In genomic region chr1:56972251-56972949, GRCm38 (mm10) we compare ENCODE assay signal across 8 mouse cellular contexts. TPM values are rescaled to one million over a fixed set of nuclear protein-coding genes. Genes with fewer than 3 reads are reported as not detected.
DNase-seq lines count a peak whose midpoint lies in the region; ATAC-seq and TF ChIP-seq lines count a peak whose summit lies in the region.

No protein-coding gene starts in this region.

- peaks cover 9% of the 10 kb centered on the region for H3K4me1 ChIP-seq in thymus, adult 2 months (replicated peaks; ENCODE audit: control insufficient read depth, insufficient read depth, low read length)
- 0 out of 2 replicates have a peak, but pooled peaks cover 13% of the 10 kb centered on the region for H3K4me1 ChIP-seq in intestine, embryonic 16.5 days (ENCODE audit: control insufficient read depth, insufficient read depth, low read length)
- no peaks in the 10 kb centered on the region for H3K4me1 ChIP-seq in liver, embryonic 14.5 days (replicated peaks; ENCODE audit: control insufficient read depth in 2 of 2, insufficient read depth in 2 of 2, low read length in 1 of 2)
- H3K4me1 ChIP-seq in neural tube, embryonic 12.5 days = peaks cover 39% of the 10 kb centered on the region

- H3K36me3 ChIP-seq in thymus, adult 2 months (ENCODE audit: control insufficient read depth, insufficient read depth, low read length) = no peaks in the 10 kb centered on the region
- no peaks in the 10 kb centered on the region for H3K36me3 ChIP-seq in intestine, embryonic 16.5 days (ENCODE audit: control insufficient read depth, insufficient read depth, low read length)
- H3K36me3 ChIP-seq in liver, embryonic 14.5 days (replicated peaks; ENCODE audit: control insufficient read depth, insufficient read depth, low read depth) = no peaks in the 10 kb centered on the region
- no peaks in the 10 kb centered on the region for H3K36me3 ChIP-seq in neural tube, embryonic 12.5 days

- H3K4me2 ChIP-seq in intestine, embryonic 16.5 days (ENCODE audit: low read depth, low read length) = peak overlapping the region; percentile 93
- H3K4me2 ChIP-seq in liver, embryonic 14.5 days (ENCODE audit: low read depth) = peak overlapping the region; percentile 71
- H3K4me2 ChIP-seq in neural tube, embryonic 12.5 days (replicated peaks) = peak overlapping the region; percentile 95

- no peaks in the 10 kb centered on the region for H3K9me3 ChIP-seq in intestine, embryonic 16.5 days (ENCODE audit: control insufficient read depth, low read length)
- no peaks in the 10 kb centered on the region for H3K9me3 ChIP-seq in liver, embryonic 14.5 days (ENCODE audit: control insufficient read depth, low read length)
- no peaks in the 10 kb centered on the region for H3K9me3 ChIP-seq in neural tube, embryonic 12.5 days

- ATAC-seq in intestine, embryonic 16.5 days = peak; percentile 69
- ATAC-seq in liver, embryonic 14.5 days (ENCODE audit: insufficient read depth) = peak; percentile 53
- peak; percentile 66 for ATAC-seq in neural tube, embryonic 12.5 days (ENCODE audit: low FRiP score, low read depth)
- no peak for ATAC-seq in inflammation-experienced regulatory T-cells, adult 6 months

- TF ChIP-seq POLR2A in thymus, adult 2 months (IDR thresholded peaks at IDR 0.05; ENCODE audit: control insufficient read depth, extremely low read depth, insufficient read depth, low read length, poor library complexity) = no peak

- H3K9ac ChIP-seq in intestine, embryonic 16.5 days (ENCODE audit: low read depth, low read length) = peak overlapping the region; percentile 85
- no peak overlapping the region for H3K9ac ChIP-seq in liver, embryonic 14.5 days (replicated peaks)
- H3K9ac ChIP-seq in neural tube, embryonic 12.5 days = peak overlapping the region; percentile 78

- H3K27me3 ChIP-seq in thymus, adult 2 months (ENCODE audit: control insufficient read depth, insufficient read depth, low read length) = peaks cover 15% of the 10 kb centered on the region
- H3K27me3 ChIP-seq in intestine, embryonic 16.5 days (replicated peaks; ENCODE audit: control insufficient read depth, insufficient read depth, low read length) = peaks cover 22% of the 10 kb centered on the region
- H3K27me3 ChIP-seq in liver, embryonic 14.5 days (ENCODE audit: control insufficient read depth, insufficient read depth, low read length) = peaks cover 94% of the 10 kb centered on the region
- peaks cover 57% of the 10 kb centered on the region for H3K27me3 ChIP-seq in neural tube, embryonic 12.5 days (replicated peaks)

- WGBS in thymus, adult 2 months = under 1% methylated on average over 83 of the region's 83 CpGs
- under 1% methylated on average over 76 of the region's 83 CpGs for WGBS in intestine, embryonic 16.5 days
- 0% methylated on average over 80 of the region's 83 CpGs for WGBS in liver, embryonic 14.5 days (ENCODE audit: insufficient replicate concordance)
- WGBS in neural tube, embryonic 12.5 days = under 1% methylated on average over 82 of the region's 83 CpGs

- no peak for TF ChIP-seq CTCF in thymus, adult 2 months (IDR thresholded peaks at IDR 0.05; ENCODE audit: borderline replicate concordance, control insufficient read depth, extremely low read depth, insufficient read depth, low read length, poor library complexity)
- no peak for TF ChIP-seq CTCF in liver, embryonic 14.5 days (IDR thresholded peaks at IDR 0.05; ENCODE audit: low read depth)

- DNase-seq in thymus, adult 2 months = peak; percentile 14
- no peak for DNase-seq in thymus, adult 18-20 months
- DNase-seq in cerebellum, postnatal 10 days = peak; percentile 74 to 76
- DNase-seq in gastrocnemius, postnatal 4 days (ENCODE audit: low spot score in 2 of 2) = peak; percentile 43 to 57
- no peak for DNase-seq in liver, embryonic 14.5 days (ENCODE audit: low read depth in 3 of 3, low spot score in 3 of 3)

- no peak overlapping the region for H3K27ac ChIP-seq in thymus, adult 2 months (ENCODE audit: control insufficient read depth, insufficient read depth, low read length)
- H3K27ac ChIP-seq in intestine, embryonic 16.5 days (ENCODE audit: low read length) = peak overlapping the region; percentile 90
- no peak overlapping the region for H3K27ac ChIP-seq in liver, embryonic 14.5 days
- H3K27ac ChIP-seq in neural tube, embryonic 12.5 days = peak overlapping the region; percentile 37; the same call in 1 of the 2 replicates

- TF ChIP-seq EP300 in liver, embryonic 14.5 days (IDR thresholded peaks at IDR 0.05; ENCODE audit: low read depth) = no peak

- H3K4me3 ChIP-seq in thymus, adult 2 months (ENCODE audit: control insufficient read depth, insufficient read depth, low read length) = peak overlapping the region; percentile 54
- peak overlapping the region; percentile 87 for H3K4me3 ChIP-seq in intestine, embryonic 16.5 days (ENCODE audit: low read length)
- peak overlapping the region; percentile 57 to 59 for H3K4me3 ChIP-seq in liver, embryonic 14.5 days (ENCODE audit: insufficient read depth in 1 of 2, low read depth in 2 of 2, low read length in 2 of 2)
- peak overlapping the region; percentile 64 for H3K4me3 ChIP-seq in neural tube, embryonic 12.5 days

RNA-seq across cellular contexts. Expression of gene Satb2, which starts 6.0 kb away (rescaled TPM):
- polyA plus RNA-seq in thymus, adult 2 months (2012; rRNA removed) = 0.14 and 0.16 TPM in 2 replicates
- under 1 TPM; 0.83 to 0.96 TPM for total RNA-seq in gastrocnemius, postnatal 4 days (2021)
- polyA plus RNA-seq in intestine, embryonic 16.5 days (2015; fragmentation: Nextera tagmentation; extraction: Ambion mirVana) = 2.1 and 2.6 TPM in 2 replicates
- 0.03 and 0.08 TPM in 2 replicates for polyA plus RNA-seq in liver, embryonic 14.5 days (2012; rRNA removed)
- 0.03 TPM in 1 of 2 replicates, not detected in the other for polyA plus RNA-seq in liver, embryonic 14.5 days (2014; fragmentation: Nextera tagmentation; extraction: Ambion mirVana)
- 1.7 and 1.9 TPM in 2 replicates for polyA plus RNA-seq in neural tube, embryonic 12.5 days (2016; fragmentation: Nextera tagmentation; extraction: Ambion mirVana)
- polyA plus RNA-seq in inflammation-experienced regulatory T-cells, adult 6 months (2017; shearing (Covaris generic)) = not detected

Comparison
In these comparisons a context has a peak if more than half of its experiments do, and no peak if none do; other contexts are left out.
1. DNase-seq: peak in thymus, adult 2 months (single experiment), cerebellum, postnatal 10 days (2 of 2) and gastrocnemius, postnatal 4 days (2 of 2); none in thymus, adult 18-20 months (0 of 2) and liver, embryonic 14.5 days (0 of 3).
2. H3K27ac ChIP-seq: peak in intestine, embryonic 16.5 days (single experiment) and neural tube, embryonic 12.5 days (single experiment); none in thymus, adult 2 months (single experiment) and liver, embryonic 14.5 days (single experiment).
3. Peak in every context shown above with its lines, with median percentiles within 50 percentile points of each other: H3K4me3 ChIP-seq and H3K4me2 ChIP-seq.